Mouse (Mus musculus): Measurements from ENCODE around the gene Map3k1. TPM values are rescaled to one million over a fixed set of nuclear protein-coding genes. Genes with fewer than 3 reads are reported as not detected.

Map3k1 gene
- polyA plus RNA-seq, 1 experiment from 2014 or later, result 13.3 TPM

DNA sequence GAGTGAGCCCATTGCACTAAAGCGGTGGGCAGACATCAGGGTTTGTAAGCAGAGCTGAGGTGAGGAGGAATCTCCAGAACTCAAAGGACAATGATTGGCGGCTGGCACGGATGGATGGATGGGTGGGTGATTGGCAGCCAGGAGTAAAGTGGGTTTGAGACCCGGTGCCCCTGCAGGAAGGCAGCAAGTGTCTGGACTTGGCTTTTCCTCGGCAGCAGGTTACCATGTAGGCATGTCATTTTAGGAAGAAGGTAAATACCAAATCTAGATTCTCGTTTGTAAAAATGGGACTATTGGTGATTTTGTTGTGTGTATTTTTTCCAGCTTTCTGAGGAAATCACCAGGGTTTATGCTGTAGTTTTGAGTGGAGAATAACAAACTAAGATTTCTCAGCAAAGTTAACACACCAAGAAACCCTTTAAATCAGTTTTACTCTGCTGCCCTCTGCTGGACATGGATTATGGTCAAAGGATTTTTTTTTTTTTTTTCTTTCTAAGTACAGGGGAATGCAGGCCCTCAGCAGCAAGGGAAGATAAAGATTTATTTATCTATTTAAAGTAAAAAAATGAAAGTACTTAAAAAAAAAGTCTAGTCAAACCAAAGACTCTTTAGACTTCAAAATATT, 66.7 kb downstream of the Map3k1 start:
- no peaks in the 10 kb centered on the region for H3K36me3 ChIP-seq (ENCODE audit: control insufficient read depth, insufficient read depth, low read length)
- 54% methylated on average over 6 of the region's 6 CpGs for WGBS
- DNase-seq (ENCODE audit: low spot score) (peak; percentile 39), ATAC-seq (ENCODE audit: low FRiP score, low TSS enrichment) (no peak)
- TF ChIP-seq CTCF (IDR thresholded peaks at IDR 0.05; ENCODE audit: low read depth) (peak; percentile 83), EP300 (optimal IDR thresholded peaks at IDR 0.05) (no peak)
- no peaks in the 10 kb centered on the region for H3K9me3 ChIP-seq (ENCODE audit: control insufficient read depth, low read length)
- no peak overlapping the region for H3K27ac ChIP-seq (replicated peaks)
- H3K27me3 ChIP-seq (ENCODE audit: control insufficient read depth, insufficient read depth, low read length), result no peaks in the 10 kb centered on the region
- no peak overlapping the region for H3K9ac ChIP-seq (ENCODE audit: low read length)
- no peaks in the 10 kb centered on the region for H3K4me1 ChIP-seq (replicated peaks; ENCODE audit: control insufficient read depth, insufficient read depth)
- no peak overlapping the region for H3K4me3 ChIP-seq (ENCODE audit: low read depth, low read length)
- no peak overlapping the region for H3K4me2 ChIP-seq (replicated peaks; ENCODE audit: low read depth)

DNA sequence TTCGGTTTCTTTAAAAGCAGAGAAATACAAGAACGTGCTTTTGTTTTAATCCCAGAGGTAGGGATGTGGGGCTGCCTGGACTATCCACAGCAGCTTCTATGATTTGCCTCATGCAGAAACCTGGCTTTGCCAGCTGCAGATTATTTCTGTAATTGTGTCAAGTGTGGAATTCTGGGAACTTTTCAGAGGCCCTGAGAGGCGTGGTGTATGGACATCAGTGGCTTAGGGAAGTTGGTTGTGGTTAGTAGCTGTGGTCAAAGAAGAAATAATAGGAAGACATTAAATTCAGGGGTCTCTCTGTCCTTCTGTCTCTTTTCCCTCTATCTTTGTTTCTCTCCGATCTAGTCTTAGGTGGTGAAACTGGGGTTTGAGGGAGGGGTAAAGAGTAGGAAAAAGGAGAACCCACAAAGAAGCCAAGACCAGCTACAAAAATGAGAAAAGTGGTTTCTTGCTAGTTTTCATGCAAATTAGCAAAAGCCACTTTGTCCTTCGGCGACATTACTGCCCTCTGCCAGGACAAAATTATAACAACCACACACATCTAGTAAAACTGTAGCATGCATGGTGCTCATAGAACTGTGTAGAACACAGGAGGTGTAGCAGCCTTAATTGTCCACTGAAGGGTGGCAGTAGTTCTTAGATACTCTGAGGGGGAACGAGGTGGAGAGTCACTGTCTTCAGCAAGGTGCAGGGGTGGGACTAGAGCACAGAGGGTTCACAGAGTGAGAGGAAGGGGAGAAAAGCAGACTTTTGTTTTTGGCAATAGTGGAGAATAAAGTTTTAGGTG, 67.4 kb downstream of the Map3k1 start:
- Histone ChIP-seq H3K9ac (ENCODE audit: low read length) (no peak overlapping the region), H3K4me2 (replicated peaks; ENCODE audit: low read depth) (no peak overlapping the region), H3K4me3 (ENCODE audit: low read depth, low read length) (no peak overlapping the region), H3K27me3 (ENCODE audit: control insufficient read depth, insufficient read depth, low read length) (no peaks in the 10 kb centered on the region), H3K4me1 (replicated peaks; ENCODE audit: control insufficient read depth, insufficient read depth) (no peaks in the 10 kb centered on the region), H3K36me3 (ENCODE audit: control insufficient read depth, insufficient read depth, low read length) (no peaks in the 10 kb centered on the region), H3K9me3 (ENCODE audit: control insufficient read depth, low read length) (no peaks in the 10 kb centered on the region), H3K27ac (replicated peaks) (no peak overlapping the region)
- TF ChIP-seq EP300 (optimal IDR thresholded peaks at IDR 0.05) (no peak), CTCF (IDR thresholded peaks at IDR 0.05; ENCODE audit: low read depth) (no peak)
- DNase-seq (ENCODE audit: low spot score) (no peak), ATAC-seq (ENCODE audit: low FRiP score, low TSS enrichment) (no peak)
- 76% methylated on average over 7 of the region's 7 CpGs for WGBS

DNA sequence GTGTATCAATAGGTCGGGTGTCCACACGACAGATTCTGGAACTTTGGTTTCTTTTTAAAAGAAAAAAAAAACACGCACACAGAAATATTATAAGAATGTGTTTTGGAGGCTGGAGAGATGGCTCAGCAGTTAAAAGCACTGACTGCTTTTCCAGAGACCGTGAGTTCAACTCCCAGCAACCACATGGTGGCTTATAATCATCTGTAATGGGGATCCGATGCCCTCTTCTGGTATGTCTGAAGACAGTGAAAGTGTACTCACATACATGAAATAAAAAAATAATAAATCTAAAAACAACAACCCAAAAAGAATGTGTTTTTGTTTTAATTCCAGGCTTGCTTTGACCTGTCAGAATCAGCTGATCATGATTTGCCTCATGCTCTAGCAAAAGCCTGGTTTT, 81.9 kb downstream of the Map3k1 start:
- ATAC-seq (ENCODE audit: low FRiP score, low TSS enrichment) (no peak), DNase-seq (ENCODE audit: low spot score) (no peak)
- no peak overlapping the region for H3K4me2 ChIP-seq (replicated peaks; ENCODE audit: low read depth)
- no peaks in the 10 kb centered on the region for H3K9me3 ChIP-seq (ENCODE audit: control insufficient read depth, low read length)
- TF ChIP-seq CTCF (IDR thresholded peaks at IDR 0.05; ENCODE audit: low read depth) (peak; percentile 30; the same call in 1 of the 2 replicates), EP300 (optimal IDR thresholded peaks at IDR 0.05) (no peak)
- H3K36me3 ChIP-seq (ENCODE audit: control insufficient read depth, insufficient read depth, low read length), result no peaks in the 10 kb centered on the region
- no peaks in the 10 kb centered on the region for H3K4me1 ChIP-seq (replicated peaks; ENCODE audit: control insufficient read depth, insufficient read depth)
- no peaks in the 10 kb centered on the region for H3K27me3 ChIP-seq (ENCODE audit: control insufficient read depth, insufficient read depth, low read length)
- H3K4me3 ChIP-seq (ENCODE audit: low read depth, low read length), result no peak overlapping the region
- 91% methylated on average over 5 of the region's 5 CpGs for WGBS
- H3K9ac ChIP-seq (ENCODE audit: low read length), result no peak overlapping the region
- H3K27ac ChIP-seq (replicated peaks), result no peak overlapping the region

DNA sequence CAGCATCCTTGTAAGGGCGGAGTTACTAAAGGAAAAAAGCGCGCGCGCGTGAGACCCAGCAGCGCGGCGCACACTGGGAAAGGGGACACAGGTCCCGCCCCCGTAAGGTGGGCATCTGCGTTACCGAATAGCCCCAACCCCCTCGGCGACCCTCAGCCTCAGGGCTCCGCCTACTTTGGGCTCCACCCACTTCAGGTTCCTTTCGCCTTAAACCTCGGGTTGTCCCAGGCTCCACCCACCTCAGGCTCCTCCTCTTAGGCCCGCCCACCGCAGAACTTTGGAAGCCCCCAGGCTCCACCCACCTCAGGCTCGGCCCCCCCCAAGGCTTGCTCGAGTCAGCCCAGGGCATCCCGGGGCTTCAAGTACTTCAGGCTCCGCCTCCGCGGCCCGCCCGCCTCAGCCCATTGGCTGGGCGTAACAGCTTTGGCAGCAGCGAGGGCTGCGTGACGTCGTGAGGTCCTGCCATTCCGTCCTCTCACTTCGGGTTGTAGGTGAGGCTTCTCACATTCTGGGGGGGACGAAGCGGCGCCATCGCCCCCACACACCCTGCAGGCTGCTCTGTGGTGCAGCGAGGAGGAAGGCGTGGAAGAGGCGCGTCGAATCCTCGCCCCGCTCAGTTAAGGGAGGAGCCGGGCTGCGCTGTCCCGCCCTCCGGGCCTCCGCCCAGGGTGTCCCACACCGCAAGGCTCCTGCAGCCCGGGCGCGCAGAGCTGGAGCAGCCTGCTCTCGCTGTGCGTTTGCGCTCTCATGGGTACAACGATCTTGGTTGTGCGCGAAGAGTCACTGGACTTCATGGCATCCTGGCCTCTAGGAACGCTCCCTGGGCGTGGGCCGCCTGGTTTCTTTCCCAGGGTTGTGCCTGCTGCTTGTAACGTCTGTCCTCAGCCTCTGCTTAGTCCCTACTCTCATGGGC, 83.4 kb downstream of the Map3k1 start:
- ATAC-seq (ENCODE audit: low FRiP score, low TSS enrichment) (peak; percentile 100), DNase-seq (ENCODE audit: low spot score) (peak; percentile 99)
- peak overlapping the region; percentile 90 for H3K27ac ChIP-seq (replicated peaks)
- H3K36me3 ChIP-seq (ENCODE audit: control insufficient read depth, insufficient read depth, low read length), result no peaks in the 10 kb centered on the region
- no peaks in the 10 kb centered on the region for H3K9me3 ChIP-seq (ENCODE audit: control insufficient read depth, low read length)
- TF ChIP-seq CTCF (IDR thresholded peaks at IDR 0.05; ENCODE audit: low read depth), result peak; percentile 23; the same call in 1 of the 2 replicates
- TF ChIP-seq EP300 (optimal IDR thresholded peaks at IDR 0.05), result no peak
- no peaks in the 10 kb centered on the region for H3K27me3 ChIP-seq (ENCODE audit: control insufficient read depth, insufficient read depth, low read length)
- WGBS, result under 1% methylated on average over 60 of the region's 65 CpGs
- peak overlapping the region; percentile 84 for H3K4me2 ChIP-seq (replicated peaks; ENCODE audit: low read depth)
- no peaks in the 10 kb centered on the region for H3K4me1 ChIP-seq (replicated peaks; ENCODE audit: control insufficient read depth, insufficient read depth)
- H3K9ac ChIP-seq (ENCODE audit: low read length), result peak overlapping the region; percentile 69
- peak overlapping the region; percentile 68 for H3K4me3 ChIP-seq (ENCODE audit: low read depth, low read length)

DNA sequence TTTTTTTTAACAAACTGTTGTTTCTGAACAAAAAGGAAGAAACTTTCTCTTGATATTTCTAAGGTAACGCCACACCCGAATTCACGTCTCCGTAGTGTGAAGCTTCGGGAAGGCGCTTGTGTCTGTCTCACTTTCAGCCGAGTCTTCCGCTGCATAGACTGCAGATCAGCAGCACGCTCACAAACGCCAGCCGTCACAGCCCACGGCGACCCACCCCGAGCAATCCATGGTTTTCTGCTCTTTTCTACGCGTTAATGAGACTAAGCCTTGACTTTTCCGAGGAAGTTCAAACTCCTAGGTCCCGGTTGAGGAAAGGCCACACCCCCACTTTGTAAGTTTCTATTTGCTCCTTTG, 84.0 kb downstream of the Map3k1 start:
- peak overlapping the region; percentile 84 for H3K4me2 ChIP-seq (replicated peaks; ENCODE audit: low read depth)
- no peaks in the 10 kb centered on the region for H3K27me3 ChIP-seq (ENCODE audit: control insufficient read depth, insufficient read depth, low read length)
- ATAC-seq (ENCODE audit: low FRiP score, low TSS enrichment) (no peak), DNase-seq (ENCODE audit: low spot score) (no peak)
- WGBS, result under 1% methylated on average over 18 of the region's 18 CpGs
- no peaks in the 10 kb centered on the region for H3K4me1 ChIP-seq (replicated peaks; ENCODE audit: control insufficient read depth, insufficient read depth)
- peak overlapping the region; percentile 48; the same call in 1 of the 2 replicates for H3K9ac ChIP-seq (ENCODE audit: low read length)
- H3K4me3 ChIP-seq (ENCODE audit: low read depth, low read length), result peak overlapping the region; percentile 68
- peak overlapping the region; percentile 90; the same call in 1 of the 2 replicates for H3K27ac ChIP-seq (replicated peaks)
- TF ChIP-seq EP300 (optimal IDR thresholded peaks at IDR 0.05) (no peak), CTCF (IDR thresholded peaks at IDR 0.05; ENCODE audit: low read depth) (no peak)
- no peaks in the 10 kb centered on the region for H3K36me3 ChIP-seq (ENCODE audit: control insufficient read depth, insufficient read depth, low read length)
- no peaks in the 10 kb centered on the region for H3K9me3 ChIP-seq (ENCODE audit: control insufficient read depth, low read length)

Measured in stomach, postnatal 0 days (tissue).